ENCODE assay signal across 27 mouse cellular contexts in genomic region chr9:53140610-53141165, GRCm38 (mm10).
DNase-seq lines count a peak whose midpoint lies in the region; ATAC-seq and TF ChIP-seq lines count a peak whose summit lies in the region.
"Had no signal": no experiment of that assay in that cellular context is flagged by ENCODE, and none has a peak within 500 bp of the region (broad histone marks: within the 10 kb centered on the region; RNA-seq: fewer than 3 reads in every experiment).

No protein-coding gene starts in this region.

- H3K4me2 ChIP-seq in kidney, embryonic 16.5 days (replicated peaks; ENCODE audit: low read depth, low read length): no peak overlapping the region
- H3K4me2 ChIP-seq: embryonic facial prominence, embryonic 15.5 days; forebrain, embryonic 13.5 days; heart, embryonic 15.5 days; hindbrain, embryonic 12.5 days; intestine, embryonic 15.5 days; limb, embryonic 12.5 days; liver, embryonic 11.5 days; lung, embryonic 15.5 days; midbrain, embryonic 12.5 days; neural tube, embryonic 12.5 days had no signal

- CTCF ChIA-PET in Patski (lab: Charles Lee): no interaction called here

- POLR2A ChIA-PET in Patski (lab: Charles Lee): no interaction called here

- no peaks in the 10 kb centered on the region for H3K27me3 ChIP-seq in Patski
- no peaks in the 10 kb centered on the region for H3K27me3 ChIP-seq in kidney, embryonic 16.5 days (ENCODE audit: insufficient read depth, low read length)
- H3K27me3 ChIP-seq: embryonic facial prominence, embryonic 15.5 days; forebrain, embryonic 13.5 days; heart, embryonic 15.5 days; hindbrain, embryonic 12.5 days; intestine, embryonic 15.5 days; limb, embryonic 12.5 days; lung, embryonic 15.5 days; midbrain, embryonic 12.5 days; neural tube, embryonic 12.5 days had no signal

- in situ Hi-C loops in Patski (cut with MboI; ENCODE audit: low pct_unique_long_range_greater_than_20kb): loop anchor here (5.0 kb wide), 1 partner anchor 848 kb away; no protein-coding TSS in a partner anchor

- peak; percentile 77; the same call in 1 of the 2 replicates for ATAC-seq in frontal cortex, adult (ENCODE audit: low TSS enrichment)
- peak; percentile 60 for ATAC-seq in Patski
- ATAC-seq in kidney, embryonic 16.5 days (ENCODE audit: low FRiP score, low TSS enrichment): peak; percentile 46; the same call in 1 of the 2 replicates
- no peak for ATAC-seq in erythroid progenitor cell, adult 5-6 weeks (replicated peaks; ENCODE audit: low FRiP score, poor library complexity, severe bottlenecking)
- ATAC-seq: forebrain, embryonic 13.5 days; hindbrain, postnatal 0 days; intestine, embryonic 15.5 days had no signal

- WGBS in kidney, embryonic 16.5 days: 47% methylated on average over 8 of the region's 8 CpGs

- intact Hi-C loops in left cerebral cortex, postnatal 4 days (cut with DNase I): loop anchor here (10.0 kb wide), 1 partner anchor 466 kb away; the partner anchor contains the start of gene AI593442

- TF ChIP-seq CTCF in Patski (IDR thresholded peaks at IDR 0.05): peak; percentile 20

- no peaks in the 10 kb centered on the region for H3K9me3 ChIP-seq in kidney, embryonic 16.5 days (ENCODE audit: low read length)
- H3K9me3 ChIP-seq: embryonic facial prominence, embryonic 15.5 days; forebrain, embryonic 13.5 days; heart, embryonic 10.5 days; heart, embryonic 15.5 days; hindbrain, embryonic 12.5 days; intestine, embryonic 15.5 days; limb, embryonic 12.5 days; lung, embryonic 15.5 days; midbrain, embryonic 12.5 days; neural tube, embryonic 12.5 days had no signal

- DNase-seq in frontal cortex, postnatal 10 days (ENCODE audit: low spot score in 2 of 2): no peak
- peak; percentile 46 for DNase-seq in Patski (ENCODE audit: low read depth, low spot score)
- peak; percentile 4 for DNase-seq in mesoderm, embryonic 11.5 days (ENCODE audit: low read depth, low spot score)
- no peak for DNase-seq in left cerebral cortex, postnatal 4 days
- DNase-seq in right cerebral cortex, postnatal 25 days: no peak
- DNase-seq: adrenal gland, postnatal 14 days; cerebellum, adult 18-20 months; cerebellum, postnatal 14 days; gastrocnemius, postnatal 25 days; heart, adult 11 months; lung, postnatal 36 days had no signal

- no peak overlapping the region for H3K9ac ChIP-seq in kidney, embryonic 16.5 days (replicated peaks; ENCODE audit: low read length)
- H3K9ac ChIP-seq: embryonic facial prominence, embryonic 15.5 days; forebrain, embryonic 13.5 days; heart, embryonic 15.5 days; hindbrain, embryonic 12.5 days; intestine, embryonic 15.5 days; limb, embryonic 12.5 days; lung, embryonic 15.5 days; midbrain, embryonic 12.5 days; neural tube, embryonic 12.5 days had no signal

- H3K27ac ChIP-seq in kidney, embryonic 16.5 days (ENCODE audit: low read length): no peak overlapping the region
- H3K27ac ChIP-seq: embryonic facial prominence, embryonic 15.5 days; forebrain, embryonic 13.5 days; heart, embryonic 10.5 days; heart, embryonic 15.5 days; hindbrain, embryonic 12.5 days; hindbrain, postnatal 0 days; intestine, embryonic 15.5 days; limb, embryonic 12.5 days; lung, embryonic 15.5 days; midbrain, embryonic 12.5 days; neural tube, embryonic 12.5 days had no signal

- no peak overlapping the region for H3K4me3 ChIP-seq in kidney, embryonic 16.5 days (ENCODE audit: low read length)
- H3K4me3 ChIP-seq: embryonic facial prominence, embryonic 15.5 days; forebrain, embryonic 13.5 days; heart, embryonic 10.5 days; heart, embryonic 15.5 days; hindbrain, embryonic 12.5 days; intestine, embryonic 15.5 days; limb, embryonic 12.5 days; lung, embryonic 15.5 days; midbrain, embryonic 12.5 days; myocyte; neural tube, embryonic 12.5 days had no signal

- H3K4me1 ChIP-seq in kidney, embryonic 16.5 days (ENCODE audit: insufficient read depth, low read length): no peaks in the 10 kb centered on the region
- H3K4me1 ChIP-seq: embryonic facial prominence, embryonic 15.5 days; forebrain, embryonic 13.5 days; heart, embryonic 10.5 days; heart, embryonic 15.5 days; hindbrain, embryonic 12.5 days; intestine, embryonic 15.5 days; limb, embryonic 12.5 days; lung, embryonic 15.5 days; midbrain, embryonic 12.5 days; neural tube, embryonic 12.5 days had no signal

- H3K36me3 ChIP-seq in kidney, embryonic 16.5 days (ENCODE audit: insufficient read depth, low read length): no peaks in the 10 kb centered on the region
- H3K36me3 ChIP-seq: embryonic facial prominence, embryonic 15.5 days; heart, embryonic 10.5 days; heart, embryonic 15.5 days; hindbrain, embryonic 12.5 days; intestine, embryonic 15.5 days; limb, embryonic 12.5 days; lung, embryonic 15.5 days; midbrain, embryonic 12.5 days; neural tube, embryonic 12.5 days had no signal

Comparison
In these comparisons a context has a peak if more than half of its experiments do, and no peak if none do; other contexts are left out.
1. DNase-seq: peak in Patski (single experiment) and mesoderm, embryonic 11.5 days (single experiment); none in frontal cortex, postnatal 10 days (0 of 2), left cerebral cortex, postnatal 4 days (single experiment) and right cerebral cortex, postnatal 25 days (single experiment).